Mouse (Mus musculus): Measurements from ENCODE around the gene Snap91.

- TF ChIP-seq POLR2A (IDR thresholded peaks at IDR 0.05; ENCODE audit: low read depth, low read length) (no peak), CTCF (IDR thresholded peaks at IDR 0.05; ENCODE audit: extremely low read depth, insufficient read depth, insufficient read length, insufficient replicate concordance) (no peak)
Observed at GRCm38 (mm10) chr9:86789186-86789585, 91.3 kb downstream of the Snap91 start.

Measured in spleen, adult 2 months (tissue).